Mouse (Mus musculus) lung, embryonic 14.5 days (tissue): ENCODE results near the gene Gm2696. TPM values are rescaled to one million over a fixed set of nuclear protein-coding genes. Genes with fewer than 3 reads are reported as not detected.
"Not testable (repeated sequence)": the region's sequence is repeated elsewhere in the genome, so short reads cannot be mapped to it uniquely, and the experiment has no call there.

Experiments
- ATAC-seq: fragments of 200-750 bp; cut with Nextera tagmentation; 2 replicates; pipeline ENCODE4 v1.8.0; 2017; ENCODE audit warnings: mild to moderate bottlenecking, moderate TSS enrichment, moderate library complexity; ENCODE audit not compliant: insufficient read depth
- DNase-seq: peaks from one replicate; pipeline ENCODE4 v3.0.0-alpha.2; 2015
- H3K27ac ChIP-seq: fragments of 300-500 bp; sonication (generic); 2 replicates; pipeline ENCODE4 v1.5.1; 2014; ENCODE audit warnings: low read depth, mild to moderate bottlenecking, moderate library complexity
- H3K27me3 ChIP-seq: fragments of 300-500 bp; sonication (generic); 2 replicates; pipeline ENCODE4 v1.6.1; 2014; ENCODE audit warnings: low read length, control low read depth; ENCODE audit not compliant: insufficient read depth
- H3K36me3 ChIP-seq: fragments of 300-500 bp; sonication (generic); 2 replicates; pipeline ENCODE4 v1.6.1; 2014; ENCODE audit warnings: control low read depth; ENCODE audit not compliant: insufficient read depth
- H3K4me1 ChIP-seq: fragments of 300-500 bp; sonication (generic); 2 replicates; pipeline ENCODE4 v1.6.1; 2014; ENCODE audit warnings: antibody characterized with exemption, control low read depth; ENCODE audit not compliant: insufficient read depth
- H3K4me2 ChIP-seq: fragments of 300-500 bp; sonication (generic); 2 replicates; pipeline ENCODE4 v1.6.1; 2014; ENCODE audit warnings: mild to moderate bottlenecking
- H3K4me3 ChIP-seq: fragments of 300-500 bp; sonication (generic); 2 replicates; pipeline ENCODE4 v1.5.1; 2014; ENCODE audit warnings: low read depth, low read length
- H3K9ac ChIP-seq: fragments of 300-500 bp; sonication (generic); 2 replicates; pipeline ENCODE4 v1.6.1; 2014
- H3K9me3 ChIP-seq: fragments of 300-500 bp; sonication (generic); 2 replicates; pipeline ENCODE4 v1.6.1; 2016; ENCODE audit warnings: low read depth, low read length, control low read depth
- CTCF ChIP-seq: IDR thresholded peaks from 2 replicates; pipeline ENCODE4 v1.5.1; 2016; ENCODE audit warnings: antibody characterized with exemption, low read depth
- WGBS: fragments of 180-500 bp; shearing (Covaris S2); extraction: QIAGEN DNeasy Blood & Tissue Kit; methylation state at CpG from one replicate; pipeline ENCODE4 v1.1.7; 2014; 5-methylcytosine and 5-hydroxymethylcytosine counted together
- polyA plus RNA-seq: library from polyadenylated mRNA; unstranded; fragments of >200 nt; fragmentation: Nextera tagmentation; extraction: Ambion mirVana; gene quantifications from 2 replicates; pipeline ENCODE4 v1.2.1, GENCODE M21; 2014

Gm2696 gene
- not detected in 2 replicates for polyA plus RNA-seq

- no peak for TF ChIP-seq CTCF
- Histone ChIP-seq H3K4me2 (no peak within 1 kb of the TSS), H3K4me1 (no peaks in the 10 kb centered on the region), H3K4me3 (no peak within 1 kb of the TSS), H3K9me3 (no peaks in the 10 kb centered on the region), H3K27ac (no peak within 1 kb of the TSS), H3K27me3 (no peaks in the 10 kb centered on the region), H3K36me3 (no peaks in the 10 kb centered on the region), H3K9ac (no peak within 1 kb of the TSS)
- WGBS, result 24% methylated on average over 4 of the region's 4 CpGs
- DNase-seq (no peak), ATAC-seq (no peak)
These were observed at the start of gene Gm2696 for GRCm38 (mm10) chr10:77814382-77814781. TSS of gene Gm2696 (plus strand) at chr10:77814682.

DNA sequence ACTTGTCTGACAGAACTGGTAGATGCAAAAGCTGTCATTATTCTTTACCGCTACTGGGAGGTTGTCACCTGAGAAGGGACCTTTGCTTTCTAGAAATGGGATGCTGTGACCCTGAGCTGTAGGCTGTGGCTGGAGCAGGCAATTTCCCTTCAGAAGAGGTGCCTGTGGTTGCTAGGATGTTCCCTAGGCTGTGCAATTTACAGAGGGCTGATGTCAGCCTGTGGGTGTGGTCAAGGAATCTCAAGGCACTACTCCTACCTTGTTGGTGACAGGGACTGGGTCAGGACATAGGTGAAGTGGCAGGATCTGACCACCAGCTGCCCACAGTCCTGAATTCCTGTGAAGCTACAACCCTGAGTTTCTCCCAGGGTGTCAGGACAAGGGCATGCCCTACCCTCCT is 44.8 kb upstream of the Gm2696 start:
- no peak for DNase-seq
- no peak for ATAC-seq
- Histone ChIP-seq H3K27ac (no peak overlapping the region), H3K9ac (no peak overlapping the region), H3K4me2 (no peak overlapping the region), H3K9me3 (no peaks in the 10 kb centered on the region), H3K27me3 (no peaks in the 10 kb centered on the region), H3K36me3 (no peaks in the 10 kb centered on the region), H3K4me1 (no peaks in the 10 kb centered on the region), H3K4me3 (no peak overlapping the region)
- no peak for TF ChIP-seq CTCF
- WGBS, result 64% methylated on average over 1 of the region's 1 CpGs

GRCm38 (mm10) chr10:77771225-77771624 is 43.3 kb upstream of the Gm2696 start, which contains the start of gene Gm3238:
TSS of gene Gm3238 (minus strand) at chr10:77771325.
- not testable (repeated sequence) for H3K9ac ChIP-seq, H3K36me3 ChIP-seq, H3K9me3 ChIP-seq, DNase-seq, H3K4me3 ChIP-seq, ATAC-seq, H3K27ac ChIP-seq, H3K4me1 ChIP-seq, H3K4me2 ChIP-seq, H3K27me3 ChIP-seq
- WGBS, result 50% methylated on average over 1 of the region's 1 CpGs

GRCm38 (mm10) chr10:77772142-77772541 is 42.3 kb upstream of the Gm2696 start:
- ATAC-seq, result not testable (repeated sequence)
- 71% methylated on average over 1 of the region's 3 CpGs for WGBS

DNA sequence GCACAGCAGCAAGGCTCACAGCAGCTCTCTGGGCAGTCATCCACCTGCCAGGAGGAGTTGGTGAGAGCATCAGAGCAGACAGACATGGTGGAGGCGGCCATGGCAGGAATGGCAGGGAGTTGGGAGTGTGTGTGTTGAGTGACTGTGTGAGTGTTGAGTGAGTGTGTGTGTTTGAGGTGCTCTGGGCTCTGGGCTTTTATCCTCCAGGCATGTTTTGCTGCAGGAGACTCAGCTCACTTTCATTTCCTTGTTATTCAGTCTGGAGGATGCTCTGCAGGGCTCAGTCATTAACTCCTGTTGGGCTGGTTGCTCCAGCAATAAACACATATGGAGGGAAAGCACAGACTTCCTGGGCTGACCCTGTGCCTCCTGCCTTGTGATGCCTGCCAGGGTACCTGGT is 37.6 kb upstream of the Gm2696 start, which contains the start of gene Gm7138:
Gm7138 (minus strand) TSS at position 101 of the 400 bp plus-strand sequence.
- H3K36me3 ChIP-seq, ATAC-seq, H3K4me1 ChIP-seq, H3K4me3 ChIP-seq, DNase-seq, H3K9me3 ChIP-seq, H3K9ac ChIP-seq, H3K4me2 ChIP-seq, H3K27me3 ChIP-seq, H3K27ac ChIP-seq: not testable (repeated sequence)
- WGBS, result 33% methylated on average over 1 of the region's 1 CpGs

More at GRCm38 (mm10) chr10:77772142-77772541, 42.3 kb upstream of the Gm2696 start:
- H3K4me3 ChIP-seq, H3K4me2 ChIP-seq, H3K4me1 ChIP-seq, H3K9me3 ChIP-seq, H3K36me3 ChIP-seq, DNase-seq, H3K9ac ChIP-seq, H3K27me3 ChIP-seq, H3K27ac ChIP-seq: not testable (repeated sequence)

DNA sequence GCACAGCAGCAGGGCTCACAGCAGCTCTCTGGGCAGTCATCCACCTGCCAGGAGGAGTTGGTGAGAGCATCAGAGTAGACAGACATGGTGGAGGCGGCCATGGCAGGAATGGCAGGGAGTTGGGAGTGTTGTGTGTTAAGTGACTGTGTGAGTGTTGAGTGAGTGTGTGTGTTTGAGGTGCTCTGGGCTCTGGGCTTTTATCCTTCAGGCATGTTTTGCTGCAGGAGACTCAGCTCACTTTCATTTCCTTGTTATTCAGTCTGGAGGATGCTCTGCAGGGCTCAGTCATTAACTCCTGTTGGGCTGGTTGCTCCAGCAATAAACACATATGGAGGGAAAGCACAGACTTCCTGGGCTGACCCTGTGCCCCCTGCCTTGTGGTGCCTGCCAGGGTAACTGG is 32.0 kb upstream of the Gm2696 start, which contains the start of gene Gm3250:
Gm3250 (minus strand) TSS at position 101 of the 400 bp plus-strand sequence.
- DNase-seq, H3K4me3 ChIP-seq, ATAC-seq, H3K27ac ChIP-seq, H3K27me3 ChIP-seq, H3K9me3 ChIP-seq, H3K9ac ChIP-seq, H3K4me1 ChIP-seq, H3K36me3 ChIP-seq, H3K4me2 ChIP-seq: not testable (repeated sequence)
- 18% methylated on average over 1 of the region's 1 CpGs for WGBS

DNA sequence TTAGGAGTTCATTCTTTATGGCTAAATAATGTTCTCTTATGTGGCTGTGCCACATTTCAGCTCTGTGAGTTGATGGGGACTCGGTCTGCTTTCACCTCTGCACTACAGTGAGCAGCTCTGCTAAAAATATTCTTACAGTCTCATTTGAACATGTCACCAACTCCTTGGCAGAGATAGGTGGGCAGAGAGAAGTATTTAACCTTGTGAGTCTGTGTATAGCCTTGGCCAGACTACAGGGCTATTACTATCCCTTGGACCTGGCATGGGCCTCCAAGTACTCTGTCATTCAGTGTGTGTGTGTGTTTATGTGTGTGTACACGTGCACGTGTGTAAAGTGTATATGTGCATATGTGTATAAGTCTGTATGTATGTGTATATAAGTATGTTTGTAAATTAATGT is 31.1 kb upstream of the Gm2696 start:
- ATAC-seq, H3K9me3 ChIP-seq, H3K36me3 ChIP-seq, H3K27ac ChIP-seq, H3K4me2 ChIP-seq, DNase-seq, H3K4me1 ChIP-seq, H3K27me3 ChIP-seq, H3K4me3 ChIP-seq, H3K9ac ChIP-seq: not testable (repeated sequence)
- 58% methylated on average over 1 of the region's 3 CpGs for WGBS

DNA sequence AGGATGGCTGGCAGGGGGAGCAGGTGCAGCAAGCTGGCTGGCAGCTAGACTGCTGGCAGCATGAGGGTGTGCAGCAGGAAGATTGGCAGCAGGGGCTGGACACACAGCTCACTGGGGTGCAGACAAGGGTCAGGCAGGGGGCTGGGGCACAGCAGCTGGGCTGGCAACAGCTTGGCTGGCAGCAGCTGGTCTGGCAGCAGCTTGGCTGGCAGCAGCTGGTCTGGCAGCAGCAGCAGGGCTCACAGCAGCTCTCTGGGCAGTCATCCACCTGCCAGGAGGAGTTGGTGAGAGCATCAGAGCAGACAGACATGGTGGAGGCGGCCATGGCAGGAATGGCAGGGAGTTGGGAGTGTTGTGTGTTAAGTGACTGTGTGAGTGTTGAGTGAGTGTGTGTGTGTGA is 26.6 kb upstream of the Gm2696 start, which contains the start of gene Gm7137:
Gm7137 (minus strand) TSS at position 325 of the 400 bp plus-strand sequence.
- not testable (repeated sequence) for H3K27me3 ChIP-seq, H3K4me2 ChIP-seq, H3K27ac ChIP-seq, H3K9me3 ChIP-seq, H3K4me1 ChIP-seq, ATAC-seq, DNase-seq, H3K4me3 ChIP-seq, H3K36me3 ChIP-seq, H3K9ac ChIP-seq
- WGBS, result no CpG with 5 or more reads among the region's 1 CpGs
